Mouse (Mus musculus) erythroblast, embryonic 14.5 days (primary cell): ENCODE data around the gene Hao2.

ENCODE experiments used
- GATA1 ChIP-seq: IDR thresholded peaks from 2 replicates; pipeline ENCODE4 v1.6.1; 2012; ENCODE audit warnings: low read length, inconsistent platforms, mixed read lengths
- TAL1 ChIP-seq: IDR thresholded peaks from 3 replicates; pipeline ENCODE4 v1.6.1; 2012; ENCODE audit warnings: low read length, inconsistent platforms, mixed read lengths

- TF ChIP-seq GATA1 (no peak), TAL1 (no peak)
Observed at GRCm38 (mm10) chr3:98931836-98932235, 38.8 kb upstream of the Hao2 start.
